Mouse (Mus musculus) bone marrow, adult 2 months (tissue): Measurements from ENCODE around the gene Nab2.

ENCODE experiments used
- CTCF ChIP-seq: fragments of 200-500 bp; IDR thresholded peaks from 2 replicates; pipeline ENCODE4 v1.5.1; 2011; ENCODE audit warnings: low read length, control low read depth; ENCODE audit not compliant: control insufficient read depth, insufficient read depth
- POLR2A ChIP-seq: fragments of 200-500 bp; IDR thresholded peaks from 2 replicates; pipeline ENCODE4 v1.6.1; 2011; ENCODE audit warnings: low read depth, mild to moderate bottlenecking, control low read depth, low read length, borderline replicate concordance; ENCODE audit not compliant: control insufficient read depth

DNA sequence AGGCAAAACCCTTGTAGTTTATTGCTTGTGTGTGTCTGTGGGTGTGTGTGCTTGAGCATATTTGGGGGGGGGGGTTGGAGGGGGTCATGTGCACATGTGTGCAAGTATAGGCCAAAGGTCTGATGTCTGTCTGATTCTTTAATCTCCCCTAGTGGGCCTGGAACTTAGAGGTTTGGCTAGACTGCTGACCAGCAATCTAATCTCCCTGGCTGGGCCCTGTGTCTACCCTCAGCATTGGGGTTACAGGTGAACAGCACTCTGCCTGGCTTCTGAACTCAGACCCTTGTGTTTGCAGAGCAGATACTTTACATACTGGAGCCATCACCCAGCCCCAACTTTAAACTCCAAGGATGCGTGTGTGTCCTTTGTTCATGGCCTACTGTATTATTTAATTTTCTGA, 10.8 kb upstream of the Nab2 start:
- TF ChIP-seq CTCF (no peak), POLR2A (no peak)
